Mouse (Mus musculus) hindbrain, embryonic 16.5 days (tissue): ENCODE measurements around the gene G6pc3. TPM values are rescaled to one million over a fixed set of nuclear protein-coding genes. Genes with fewer than 3 reads are reported as not detected.

Experiments used
- ATAC-seq: fragments of 200-750 bp; cut with Nextera tagmentation; 2 replicates; pipeline ENCODE4 v1.8.0; 2017; ENCODE audit warnings: moderate TSS enrichment, moderate library complexity
- H3K27ac ChIP-seq: fragments of 300-500 bp; sonication (generic); 2 replicates; pipeline ENCODE4 v1.5.1; 2014; ENCODE audit warnings: low read depth, mild to moderate bottlenecking, control low read depth, low read length, moderate library complexity
- H3K27me3 ChIP-seq: fragments of 300-500 bp; sonication (generic); replicated peaks from 2 replicates; pipeline ENCODE4 v1.6.1; 2014; ENCODE audit warnings: low read length; ENCODE audit not compliant: control insufficient read depth, insufficient read depth
- H3K36me3 ChIP-seq: fragments of 300-500 bp; sonication (generic); 2 replicates; pipeline ENCODE4 v1.6.1; 2014; ENCODE audit warnings: mild to moderate bottlenecking, low read length, moderate library complexity, mixed read lengths; ENCODE audit not compliant: control insufficient read depth, insufficient read depth
- H3K4me1 ChIP-seq: fragments of 300-500 bp; sonication (generic); 2 replicates; pipeline ENCODE4 v1.6.1; 2014; ENCODE audit warnings: low read depth, low read length; ENCODE audit not compliant: control insufficient read depth, insufficient read depth
- H3K4me2 ChIP-seq: fragments of 300-500 bp; sonication (generic); 2 replicates; pipeline ENCODE4 v1.6.1; 2014; ENCODE audit warnings: mild to moderate bottlenecking, low read length, control low read depth, moderate library complexity
- H3K4me3 ChIP-seq: fragments of 300-500 bp; sonication (generic); 2 replicates; pipeline ENCODE4 v1.5.1; 2014; ENCODE audit warnings: mild to moderate bottlenecking, low read length, control low read depth, moderate library complexity
- H3K9ac ChIP-seq: fragments of 300-500 bp; sonication (generic); 2 replicates; pipeline ENCODE4 v1.6.1; 2014; ENCODE audit warnings: low read depth, mild to moderate bottlenecking, control low read depth, low read length, moderate library complexity
- H3K9me3 ChIP-seq: fragments of 300-500 bp; sonication (generic); 2 replicates; pipeline ENCODE4 v1.6.1; 2014; ENCODE audit warnings: mild to moderate bottlenecking, low read length, moderate library complexity; ENCODE audit not compliant: control insufficient read depth
- WGBS: fragments of 180-500 bp; shearing (Covaris S2); extraction: QIAGEN DNeasy Blood & Tissue Kit; methylation state at CpG from one replicate; pipeline ENCODE4 v1.1.7; 2014; 5-methylcytosine and 5-hydroxymethylcytosine counted together
- polyA plus RNA-seq: library from polyadenylated mRNA; unstranded; fragments of >200 nt; fragmentation: Nextera tagmentation; extraction: Ambion mirVana; gene quantifications from 2 replicates; pipeline ENCODE4 v1.2.1, GENCODE M21; 2015

Gene G6pc3
- polyA plus RNA-seq, 1 experiment from 2014 or later, result 45.9 TPM

- H3K27me3 ChIP-seq, result no peaks in the 10 kb centered on the region
- WGBS, result 84% methylated on average over 9 of the region's 9 CpGs
- no peak overlapping the region for H3K4me3 ChIP-seq
- no peaks in the 10 kb centered on the region for H3K9me3 ChIP-seq
- no peaks in the 10 kb centered on the region for H3K4me1 ChIP-seq
- H3K27ac ChIP-seq, result no peak overlapping the region
- peaks cover 37% of the 10 kb centered on the region for H3K36me3 ChIP-seq
- H3K9ac ChIP-seq, result no peak overlapping the region
- no peak for ATAC-seq
- H3K4me2 ChIP-seq, result no peak overlapping the region
Measured at GRCm38 (mm10) chr11:102199856-102200255, 10.4 kb downstream of the G6pc3 start.

- Histone ChIP-seq H3K4me1 (no peaks in the 10 kb centered on the region), H3K4me3 (no peak overlapping the region), H3K27ac (no peak overlapping the region), H3K9me3 (no peaks in the 10 kb centered on the region), H3K4me2 (no peak overlapping the region), H3K36me3 (peaks cover 39% of the 10 kb centered on the region), H3K27me3 (no peaks in the 10 kb centered on the region), H3K9ac (no peak overlapping the region)
- no peak for ATAC-seq
- 71% methylated on average over 12 of the region's 12 CpGs for WGBS
Measured at GRCm38 (mm10) chr11:102201408-102201821, 12.0 kb downstream of the G6pc3 start.

DNA sequence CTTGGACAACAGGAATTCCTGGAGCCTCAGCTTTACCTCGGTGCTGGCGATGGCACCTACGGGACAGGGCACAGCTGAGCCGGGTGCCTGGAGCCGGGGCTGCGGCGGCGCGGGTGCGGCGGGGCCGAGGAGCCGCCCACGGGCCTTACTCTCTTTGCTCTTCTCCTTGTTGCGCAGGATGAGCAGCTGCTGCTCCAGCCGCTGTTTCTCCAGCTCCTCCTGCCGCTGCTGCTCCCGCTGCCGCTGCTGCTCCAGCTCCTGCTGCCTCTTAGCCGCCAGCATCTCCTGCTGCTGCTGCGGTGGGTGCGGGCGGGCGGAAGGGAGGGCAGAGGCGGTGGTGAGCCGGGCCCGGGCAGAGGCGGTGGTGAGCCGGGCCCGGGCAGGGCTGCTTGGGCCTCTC lies 17.1 kb downstream of the G6pc3 start:
- no peak overlapping the region for H3K4me3 ChIP-seq
- H3K4me1 ChIP-seq, result peaks cover 26% of the 10 kb centered on the region
- 55% methylated on average over 30 of the region's 30 CpGs for WGBS
- no peaks in the 10 kb centered on the region for H3K27me3 ChIP-seq
- H3K36me3 ChIP-seq, result peaks cover 23% of the 10 kb centered on the region
- no peaks in the 10 kb centered on the region for H3K9me3 ChIP-seq
- no peak overlapping the region for H3K4me2 ChIP-seq
- no peak overlapping the region for H3K27ac ChIP-seq
- no peak for ATAC-seq
- H3K9ac ChIP-seq, result no peak overlapping the region

GRCm38 (mm10) chr11:102207825-102208777 lies 18.7 kb downstream of the G6pc3 start:
- H3K4me2 ChIP-seq, result 0 out of 2 replicates have a peak overlapping the region, but pooled peaks have one; percentile 22
- WGBS, result 31% methylated on average over 11 of the region's 11 CpGs
- H3K9me3 ChIP-seq, result no peaks in the 10 kb centered on the region
- H3K36me3 ChIP-seq, result peaks cover 15% of the 10 kb centered on the region
- H3K4me1 ChIP-seq, result peaks cover 31% of the 10 kb centered on the region
- H3K27ac ChIP-seq, result peak overlapping the region; percentile 56; the same call in 1 of the 2 replicates
- 0 out of 2 replicates have a peak, but pooled peaks have one; percentile 16 for ATAC-seq
- no peak overlapping the region for H3K4me3 ChIP-seq
- no peaks in the 10 kb centered on the region for H3K27me3 ChIP-seq
- no peak overlapping the region for H3K9ac ChIP-seq

GRCm38 (mm10) chr11:102208846-102209245 lies 19.4 kb downstream of the G6pc3 start:
- WGBS, result 26% methylated on average over 3 of the region's 4 CpGs
- Histone ChIP-seq H3K36me3 (peaks cover 9% of the 10 kb centered on the region), H3K9ac (no peak overlapping the region), H3K4me3 (no peak overlapping the region), H3K27ac (no peak overlapping the region), H3K4me2 (no peak overlapping the region), H3K4me1 (peaks cover 34% of the 10 kb centered on the region), H3K9me3 (no peaks in the 10 kb centered on the region), H3K27me3 (no peaks in the 10 kb centered on the region)
- 0 out of 2 replicates have a peak, but pooled peaks have one; percentile 32 for ATAC-seq

DNA sequence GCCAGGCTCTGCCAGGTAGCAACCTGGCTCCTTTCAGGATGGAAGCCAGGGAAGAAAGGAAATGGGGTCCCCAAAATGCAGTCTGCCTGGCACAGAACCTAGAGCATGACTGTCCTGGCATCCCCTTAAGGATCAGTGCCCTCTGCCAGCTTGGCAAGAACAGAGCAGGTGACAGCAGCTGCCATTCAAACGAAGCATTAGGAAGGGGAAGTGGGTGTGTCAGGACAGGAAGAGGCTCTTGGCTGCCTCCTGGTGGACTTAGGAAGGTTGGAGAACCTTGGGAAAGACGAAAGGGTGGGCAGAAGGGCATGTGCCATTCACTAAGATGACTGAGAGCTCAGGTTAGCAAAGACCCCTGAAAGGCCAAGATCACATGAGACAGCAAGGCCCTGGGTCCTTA lies 20.3 kb downstream of the G6pc3 start:
- Histone ChIP-seq H3K4me2 (no peak overlapping the region), H3K36me3 (peaks cover 3% of the 10 kb centered on the region), H3K4me1 (peaks cover 42% of the 10 kb centered on the region), H3K27ac (peak overlapping the region; percentile 29; the same call in 1 of the 2 replicates), H3K27me3 (no peaks in the 10 kb centered on the region), H3K9me3 (no peaks in the 10 kb centered on the region), H3K9ac (peak overlapping the region; percentile 38; the same call in 1 of the 2 replicates), H3K4me3 (no peak overlapping the region)
- WGBS, result 19% methylated on average over 2 of the region's 2 CpGs
- ATAC-seq, result no peak

- Histone ChIP-seq H3K4me3 (no peak overlapping the region), H3K27me3 (no peaks in the 10 kb centered on the region), H3K9ac (no peak overlapping the region; the same call in 1 of the 2 replicates), H3K4me2 (no peak overlapping the region), H3K36me3 (no peaks in the 10 kb centered on the region; the same call in 1 of the 2 replicates), H3K4me1 (peaks cover 46% of the 10 kb centered on the region), H3K27ac (no peak overlapping the region), H3K9me3 (no peaks in the 10 kb centered on the region)
- ATAC-seq, result no peak
- WGBS, result 73% methylated on average over 3 of the region's 3 CpGs
Measured at GRCm38 (mm10) chr11:102210185-102210584, 20.8 kb downstream of the G6pc3 start.

DNA sequence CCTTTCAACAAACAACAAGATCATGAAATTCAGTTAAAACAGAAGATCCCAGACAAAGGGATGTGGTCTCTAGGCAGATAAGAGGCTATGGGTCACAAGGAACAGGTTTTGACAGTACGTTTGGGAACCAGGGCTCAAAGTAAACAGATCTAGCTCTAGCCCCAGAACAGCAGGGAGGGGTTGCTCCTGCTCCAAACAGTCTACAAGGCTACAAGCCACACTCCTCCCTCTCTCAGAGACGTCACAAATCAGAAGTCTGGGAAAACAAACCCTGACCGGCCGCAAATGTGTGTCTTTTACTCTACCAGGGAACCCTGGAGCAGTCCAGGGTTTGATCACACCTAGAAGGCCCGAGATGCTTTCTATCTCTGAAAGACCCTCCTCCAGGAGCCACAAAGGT lies 21.6 kb downstream of the G6pc3 start:
- WGBS, result 76% methylated on average over 5 of the region's 5 CpGs
- Histone ChIP-seq H3K27ac (no peak overlapping the region), H3K4me1 (peaks cover 54% of the 10 kb centered on the region), H3K9ac (no peak overlapping the region), H3K4me3 (no peak overlapping the region), H3K4me2 (no peak overlapping the region), H3K9me3 (no peaks in the 10 kb centered on the region), H3K36me3 (no peaks in the 10 kb centered on the region; the same call in 1 of the 2 replicates), H3K27me3 (no peaks in the 10 kb centered on the region)
- ATAC-seq, result no peak

DNA sequence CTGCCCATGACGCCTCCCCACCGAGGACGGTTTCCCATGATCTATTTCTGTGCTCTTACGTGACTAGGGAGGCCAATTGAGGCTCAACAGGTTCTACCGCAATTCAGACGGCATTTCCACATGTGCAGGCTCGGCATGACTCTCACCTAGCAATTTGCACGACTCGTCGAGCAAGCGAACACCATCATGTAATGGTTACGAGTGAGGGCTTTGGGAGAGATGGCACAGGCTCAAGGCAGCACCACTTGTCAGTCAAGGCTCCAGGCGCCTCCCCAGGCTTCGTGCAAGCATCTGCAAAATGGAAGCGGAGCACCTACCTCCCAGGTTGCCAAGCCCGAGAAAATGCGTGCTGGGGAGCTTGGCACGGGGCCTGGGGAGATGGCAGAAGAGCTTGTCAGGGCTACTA lies 22.5 kb downstream of the G6pc3 start:
- Histone ChIP-seq H3K4me1 (peaks cover 62% of the 10 kb centered on the region), H3K27ac (no peak overlapping the region), H3K4me2 (no peak overlapping the region), H3K27me3 (no peaks in the 10 kb centered on the region), H3K9me3 (no peaks in the 10 kb centered on the region), H3K9ac (no peak overlapping the region), H3K36me3 (no peaks in the 10 kb centered on the region; the same call in 1 of the 2 replicates), H3K4me3 (no peak overlapping the region)
- WGBS, result 49% methylated on average over 18 of the region's 18 CpGs
- no peak for ATAC-seq
